Mouse (Mus musculus) ES-E14 (cell line): Measurements from ENCODE around the gene Zfp384. TPM values are rescaled to one million over a fixed set of nuclear protein-coding genes. Genes with fewer than 3 reads are reported as not detected.
A peak's percentile ranks its signal among the peaks of the same experiment; 100 is the strongest.

ENCODE experiments used
- DNase-seq: peaks from one replicate; pipeline ENCODE4 v3.0.0-alpha.2; 2013; ENCODE audit warnings: low read depth, low spot score
- H3K27ac ChIP-seq: 2 replicates; pipeline ENCODE4 v1.5.1; 2012; ENCODE audit warnings: low read depth, mild to moderate bottlenecking, low read length, moderate library complexity, mixed read lengths; ENCODE audit not compliant: poor library complexity, insufficient read depth, severe bottlenecking
- H3K36me3 ChIP-seq: 2 replicates; pipeline ENCODE4 v1.6.1; 2012; ENCODE audit warnings: mild to moderate bottlenecking, low read length, moderate library complexity, mixed read lengths; ENCODE audit not compliant: control insufficient read depth, poor library complexity, insufficient read depth, severe bottlenecking
- H3K4me1 ChIP-seq, 2 experiments: fragments of 150-350 bp in 1 of 2; sonication (generic) in 1 of 2; 2 replicates each; pipeline ENCODE4 v1.6.1; 2012; ENCODE audit warnings: low read length in 2 of 2, mild to moderate bottlenecking in 1 of 2, mixed read lengths in 1 of 2; ENCODE audit not compliant: control insufficient read depth in 2 of 2, insufficient read depth in 2 of 2, poor library complexity in 1 of 2
- H3K4me3 ChIP-seq, 2 experiments: fragments of 150-350 bp in 1 of 2; sonication (generic) in 1 of 2; 2 replicates each; pipeline ENCODE4 v1.5.1; 2012; ENCODE audit warnings: low read length in 2 of 2, low read depth in 1 of 2, mild to moderate bottlenecking in 1 of 2, mixed read lengths in 1 of 2; ENCODE audit not compliant: insufficient read depth in 1 of 2, poor library complexity in 1 of 2, severe bottlenecking in 1 of 2
- H3K9ac ChIP-seq: 2 replicates; pipeline ENCODE4 v1.6.1; 2012; ENCODE audit warnings: low read depth, mild to moderate bottlenecking, low read length, mixed read lengths; ENCODE audit not compliant: poor library complexity, insufficient read depth, severe bottlenecking
- H3K9me3 ChIP-seq: fragments of 150-350 bp; sonication (generic); 2 replicates; pipeline ENCODE4 v1.6.1; 2012; ENCODE audit warnings: low read depth, mild to moderate bottlenecking, low read length; ENCODE audit not compliant: control insufficient read depth, insufficient read depth
- CHD2 ChIP-seq: IDR thresholded peaks from 2 replicates; pipeline ENCODE4 v1.6.1; 2014; ENCODE audit warnings: mild to moderate bottlenecking, low read depth, low read length, inconsistent platforms
- HCFC1 ChIP-seq: IDR thresholded peaks from 2 replicates; pipeline ENCODE4 v1.6.1; 2012; ENCODE audit warnings: low read length, inconsistent platforms, borderline replicate concordance; ENCODE audit not compliant: insufficient read depth
- MAFK ChIP-seq: IDR thresholded peaks from 2 replicates; pipeline ENCODE4 v1.6.1; 2014; ENCODE audit warnings: mild to moderate bottlenecking, low read depth, low read length, inconsistent platforms; ENCODE audit not compliant: insufficient read depth
- ZC3H11A ChIP-seq: IDR thresholded peaks from 2 replicates; pipeline ENCODE4 v1.6.1; 2012; ENCODE audit warnings: low read depth, mild to moderate bottlenecking, inconsistent platforms, low read length, borderline replicate concordance
- ZNF384 ChIP-seq: IDR thresholded peaks from 2 replicates; pipeline ENCODE4 v1.6.1; 2012; ENCODE audit warnings: low read depth, low read length, inconsistent platforms
- in situ Hi-C, 2 experiments: fragments of 600-800 bp; cut with MboI; formaldehyde crosslinking; loops; one replicate each; pipeline ENCODE4 v1.15.1; 2025; ENCODE audit warnings: low sequenced_read_pairs in 2 of 2, inconsistent platforms in 1 of 2; ENCODE audit not compliant: unreplicated experiment in 2 of 2
- total RNA-seq: library from RNA; depleted of rRNA; stranded (reverse); fragments of 300-350 nt; gene quantifications from 2 replicates; pipeline ENCODE4 v1.2.3, GENCODE M21; 2012

Zfp384 gene
- total RNA-seq, 1 experiment, result 25.1 TPM

GRCm38 (mm10) chr6:124965747-124966146 is 43.2 kb upstream of the Zfp384 start:
- peak overlapping the region; percentile 84 to 91 for H3K4me3 ChIP-seq
- peaks cover 0 to 2% of the 10 kb centered on the region in 2 experiments; a peak in 1 of 4 replicates for H3K4me1 ChIP-seq
- H3K36me3 ChIP-seq, result peaks cover 17% of the 10 kb centered on the region
- no peak for DNase-seq
- in situ Hi-C loops, result no loop called here
- H3K27ac ChIP-seq, result peak overlapping the region; percentile 86
- TF ChIP-seq CHD2 (no peak), MAFK (no peak), ZNF384 (no peak), HCFC1 (no peak), ZC3H11A (no peak)
- H3K9ac ChIP-seq, result peak overlapping the region; percentile 99
- no peaks in the 10 kb centered on the region for H3K9me3 ChIP-seq

GRCm38 (mm10) chr6:124966466-124967118 is 42.4 kb upstream of the Zfp384 start:
- Histone ChIP-seq H3K27ac (no peak overlapping the region), H3K9ac (peak overlapping the region; percentile 99; the same call in 1 of the 2 replicates), H3K4me1 (no peaks in the 10 kb centered on the region), H3K36me3 (peaks cover 8% of the 10 kb centered on the region; the same call in 1 of the 2 replicates), H3K9me3 (no peaks in the 10 kb centered on the region), H3K4me3 (peak overlapping the region; percentile 84 to 91)
- no peak for TF ChIP-seq HCFC1
- no peak for TF ChIP-seq MAFK
- TF ChIP-seq CHD2, result no peak
- TF ChIP-seq ZNF384, result no peak
- no peak for TF ChIP-seq ZC3H11A
- in situ Hi-C loops, result no loop called here
- DNase-seq, result peak; percentile 49

GRCm38 (mm10) chr6:124967766-124968165 is 41.2 kb upstream of the Zfp384 start:
- TF ChIP-seq MAFK (no peak), ZNF384 (peak; percentile 88)
- in situ Hi-C loops, result no loop called here
- Histone ChIP-seq H3K4me1 (no peaks in the 10 kb centered on the region), H3K9me3 (no peaks in the 10 kb centered on the region), H3K27ac (no peak overlapping the region), H3K4me3 (no peak overlapping the region), H3K9ac (no peak overlapping the region), H3K36me3 (peaks cover 1% of the 10 kb centered on the region; the same call in 1 of the 2 replicates)
- peak; percentile 46 for DNase-seq

- no peak for TF ChIP-seq ZC3H11A
- TF ChIP-seq ZNF384, result no peak
- no peak overlapping the region for H3K9ac ChIP-seq
- no peaks in the 10 kb centered on the region for H3K36me3 ChIP-seq
- in situ Hi-C loops, result no loop called here
- H3K4me1 ChIP-seq, result peaks cover 0 to under 1% of the 10 kb centered on the region in 2 experiments; a peak in 1 of 4 replicates
- no peak overlapping the region for H3K4me3 ChIP-seq
- H3K9me3 ChIP-seq, result no peaks in the 10 kb centered on the region
- no peak for DNase-seq
- H3K27ac ChIP-seq, result no peak overlapping the region
These were observed 16.7 kb upstream of the Zfp384 start for GRCm38 (mm10) chr6:124992241-124992640.

GRCm38 (mm10) chr6:124993365-124993764 is 15.6 kb upstream of the Zfp384 start:
- no peaks in the 10 kb centered on the region for H3K9me3 ChIP-seq
- no peak overlapping the region for H3K4me3 ChIP-seq
- TF ChIP-seq MAFK (no peak), CHD2 (no peak), ZC3H11A (no peak), ZNF384 (no peak), HCFC1 (no peak)
- no peak overlapping the region for H3K9ac ChIP-seq
- no peaks in the 10 kb centered on the region for H3K36me3 ChIP-seq
- no peak overlapping the region for H3K27ac ChIP-seq
- peaks cover 2 to 6% of the 10 kb centered on the region in 2 experiments; a peak in 2 of 4 replicates for H3K4me1 ChIP-seq
- in situ Hi-C loops, result no loop called here
- DNase-seq, result no peak
